Mouse (Mus musculus) small intestine, adult 2 months (tissue): ENCODE results near the gene Tex2.

Experiments
- CTCF ChIP-seq: fragments of 200-500 bp; IDR thresholded peaks from 2 replicates; pipeline ENCODE4 v1.5.1; 2012; ENCODE audit warnings: low read depth, mild to moderate bottlenecking, control low read depth, inconsistent platforms, low read length, moderate library complexity, mixed read lengths; ENCODE audit not compliant: insufficient replicate concordance, insufficient read length; ENCODE audit errors: extremely low read depth
- POLR2A ChIP-seq: fragments of 200-500 bp; IDR thresholded peaks from 2 replicates; pipeline ENCODE4 v1.6.1; 2012; ENCODE audit warnings: low read depth, mild to moderate bottlenecking, control low read depth, inconsistent platforms, low read length, moderate library complexity

DNA sequence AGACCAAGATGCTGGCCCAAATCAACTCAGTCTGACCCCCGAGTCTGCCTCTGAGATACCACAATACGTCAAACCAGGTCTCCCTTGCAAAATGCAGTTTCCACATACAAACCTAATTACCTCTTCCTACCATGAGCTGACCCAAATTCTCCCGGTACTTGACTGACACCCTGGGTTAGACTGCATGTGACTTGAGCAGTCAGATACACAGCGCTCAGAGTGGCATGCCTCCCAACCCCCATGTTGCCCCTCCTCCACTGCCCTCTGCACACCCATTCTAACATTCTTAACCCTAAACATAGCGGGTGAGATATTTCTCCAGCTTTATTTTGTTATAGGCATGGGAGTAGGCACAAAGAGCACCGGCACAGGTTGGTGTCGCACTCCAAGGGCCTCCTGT lies 55.8 kb downstream of the Tex2 start:
- TF ChIP-seq CTCF, result no peak
- no peak for TF ChIP-seq POLR2A
